Mouse (Mus musculus) CH12.LX (cell line): Measurements from ENCODE around the gene Nhsl2.

Experiments
- BHLHE40 ChIP-seq: IDR thresholded peaks from 2 replicates; pipeline ENCODE4 v1.6.1; 2011; ENCODE audit warnings: mild to moderate bottlenecking, low read depth, low read length, improper control_type of control experiment
- CTCF ChIP-seq, 2 experiments: IDR thresholded peaks in 1 of 2; conservative IDR thresholded peaks in 1 of 2; 2 replicates each; pipeline ENCODE4 v1.5.1; 2011 to 2012; ENCODE audit warnings: low read depth in 2 of 2, low read length in 2 of 2, improper control_type of control experiment in 1 of 2, inconsistent platforms in 1 of 2, mild to moderate bottlenecking in 1 of 2, moderate library complexity in 1 of 2
- EP300 ChIP-seq: IDR thresholded peaks from 2 replicates; pipeline ENCODE4 v1.6.1; 2011; ENCODE audit warnings: low read length, improper control_type of control experiment
- MAFK ChIP-seq: IDR thresholded peaks from 2 replicates; pipeline ENCODE4 v1.6.1; 2011; ENCODE audit warnings: low read length, improper control_type of control experiment; ENCODE audit not compliant: insufficient replicate concordance
- MAX ChIP-seq: IDR thresholded peaks from 2 replicates; pipeline ENCODE4 v1.6.1; 2011; ENCODE audit warnings: low read length, improper control_type of control experiment
- MEF2A ChIP-seq: IDR thresholded peaks from 2 replicates; pipeline ENCODE4 v1.6.1; 2014; ENCODE audit warnings: low read depth, mild to moderate bottlenecking, inconsistent platforms, low read length, improper control_type of control experiment, borderline replicate concordance
- PAX5 ChIP-seq: IDR thresholded peaks from 2 replicates; pipeline ENCODE4 v1.6.1; 2012; ENCODE audit warnings: low read length, inconsistent platforms, mixed read lengths
- POLR2A ChIP-seq: IDR thresholded peaks from 2 replicates; pipeline ENCODE4 v1.6.1; 2011; ENCODE audit warnings: low read depth, mild to moderate bottlenecking, improper control_type of control experiment, low read length
- POLR2AphosphoS2 ChIP-seq: IDR thresholded peaks from 2 replicates; pipeline ENCODE4 v1.6.1; 2011; ENCODE audit warnings: low read depth, low read length, improper control_type of control experiment
- RCOR1 ChIP-seq: conservative IDR thresholded peaks from 2 replicates; pipeline ENCODE4 v1.6.1; 2012; ENCODE audit warnings: low read depth, mild to moderate bottlenecking, inconsistent platforms, low read length, improper control_type of control experiment
- UBTF ChIP-seq: IDR thresholded peaks from 2 replicates; pipeline ENCODE4 v1.6.1; 2012; ENCODE audit warnings: low read depth, mild to moderate bottlenecking, inconsistent platforms, low read length, improper control_type of control experiment, moderate library complexity
- USF1 ChIP-seq: IDR thresholded peaks from 2 replicates; pipeline ENCODE4 v1.6.1; 2014; ENCODE audit warnings: low read depth, mild to moderate bottlenecking, inconsistent platforms, low read length, improper control_type of control experiment
- ZMIZ1 ChIP-seq: IDR thresholded peaks from 2 replicates; pipeline ENCODE4 v1.6.1; 2012; ENCODE audit warnings: low read depth, mild to moderate bottlenecking, inconsistent platforms, low read length, improper control_type of control experiment
- ZNF384 ChIP-seq: IDR thresholded peaks from 2 replicates; pipeline ENCODE4 v1.6.1; 2012; ENCODE audit warnings: low read depth, low read length, improper control_type of control experiment, inconsistent platforms

GRCm38 (mm10) chrX:102067118-102067517 is 217.9 kb downstream of the Nhsl2 start:
- TF ChIP-seq MAX (no peak), EP300 (no peak), MAFK (no peak), MEF2A (no peak), USF1 (no peak), CTCF (conservative IDR thresholded peaks at IDR 0.05 in 1 of 2, IDR thresholded peaks at IDR 0.05 in 1 of 2; ENCODE audit: low read depth in 2 of 2, low read length in 2 of 2) (peak in 1 of 2 experiments; percentile 14; a peak in 1 of 4 replicates), ZMIZ1 (no peak), RCOR1 (no peak), PAX5 (no peak), POLR2A (no peak), ZNF384 (no peak), POLR2AphosphoS2 (no peak), BHLHE40 (no peak), UBTF (no peak)
